Mouse (Mus musculus) midbrain, postnatal 0 days (tissue): Measurements from ENCODE around the gene Bace2. TPM values are rescaled to one million over a fixed set of nuclear protein-coding genes. Genes with fewer than 3 reads are reported as not detected.

Source experiments
- ATAC-seq: fragments of 200-750 bp; cut with Nextera tagmentation; 2 replicates; pipeline ENCODE4 v1.8.0; 2017; ENCODE audit warnings: moderate number of reproducible peaks, mild to moderate bottlenecking, moderate TSS enrichment, moderate library complexity; ENCODE audit not compliant: low FRiP score
- DNase-seq: peaks from one replicate; pipeline ENCODE4 v3.0.0-alpha.2; 2015; ENCODE audit warnings: low spot score
- H3K27ac ChIP-seq: fragments of 300-500 bp; sonication (generic); 2 replicates; pipeline ENCODE4 v1.5.1; 2014; ENCODE audit warnings: low read depth, mild to moderate bottlenecking, low read length, mixed read lengths
- H3K27me3 ChIP-seq: fragments of 300-500 bp; sonication (generic); 2 replicates; pipeline ENCODE4 v1.6.1; 2014; ENCODE audit warnings: low read length, control low read depth, mixed read lengths; ENCODE audit not compliant: insufficient read depth
- H3K36me3 ChIP-seq: fragments of 300-500 bp; sonication (generic); 2 replicates; pipeline ENCODE4 v1.6.1; 2014; ENCODE audit warnings: low read length, control low read depth, mixed read lengths; ENCODE audit not compliant: insufficient read depth
- H3K4me1 ChIP-seq: fragments of 300-500 bp; sonication (generic); 2 replicates; pipeline ENCODE4 v1.6.1; 2014; ENCODE audit warnings: mild to moderate bottlenecking, control low read depth, antibody characterized with exemption, low read length, mixed read lengths; ENCODE audit not compliant: insufficient read depth
- H3K4me2 ChIP-seq: fragments of 300-500 bp; sonication (generic); 2 replicates; pipeline ENCODE4 v1.6.1; 2014; ENCODE audit warnings: low read depth, mild to moderate bottlenecking, low read length, mixed read lengths; ENCODE audit not compliant: poor library complexity, severe bottlenecking
- H3K4me3 ChIP-seq: fragments of 300-500 bp; sonication (generic); 2 replicates; pipeline ENCODE4 v1.5.1; 2014; ENCODE audit warnings: low read depth, mild to moderate bottlenecking, low read length, moderate library complexity
- H3K9ac ChIP-seq: fragments of 300-500 bp; sonication (generic); replicated peaks from 2 replicates; pipeline ENCODE4 v1.6.1; 2014; ENCODE audit warnings: mild to moderate bottlenecking, low read length, moderate library complexity, mixed read lengths; ENCODE audit not compliant: poor library complexity, severe bottlenecking
- H3K9me3 ChIP-seq: fragments of 300-500 bp; sonication (generic); 2 replicates; pipeline ENCODE4 v1.6.1; 2016; ENCODE audit warnings: low read length, control low read depth
- CTCF ChIP-seq: IDR thresholded peaks from 2 replicates; pipeline ENCODE4 v1.5.1; 2016; ENCODE audit warnings: antibody characterized with exemption, mild to moderate bottlenecking
- WGBS: fragments of 180-500 bp; shearing (Covaris S2); extraction: QIAGEN DNeasy Blood & Tissue Kit; methylation state at CpG from one replicate; pipeline ENCODE4 v1.1.7; 2014; 5-methylcytosine and 5-hydroxymethylcytosine counted together
- polyA plus RNA-seq: library from polyadenylated mRNA; unstranded; fragments of >200 nt; fragmentation: Nextera tagmentation; extraction: Ambion mirVana; gene quantifications from 2 replicates; pipeline ENCODE4 v1.2.1, GENCODE M21; 2015
- total RNA-seq: library from RNA; depleted of rRNA; stranded (reverse); fragments of >200 nt; gene quantifications from 2 replicates; pipeline ENCODE4 v1.2.3, GENCODE M21; 2014

The Bace2 gene
- total and polyA plus RNA-seq, 2 experiments from 2014 or later = 2.5 to 3.8 TPM

- WGBS = 53% methylated on average over 14 of the region's 14 CpGs
- H3K27me3 ChIP-seq = no peaks in the 10 kb centered on the region
- ATAC-seq = peak; percentile 60; the same call in 1 of the 2 replicates
Observed at GRCm38 (mm10) chr16:97443670-97444263, 87.2 kb downstream of the Bace2 start.

GRCm38 (mm10) chr16:97447386-97447785, 90.8 kb downstream of the Bace2 start:
- Histone ChIP-seq H3K4me1 (no peaks in the 10 kb centered on the region), H3K4me2 (no peak overlapping the region), H3K9ac (no peak overlapping the region), H3K4me3 (no peak overlapping the region), H3K27ac (no peak overlapping the region), H3K27me3 (no peaks in the 10 kb centered on the region), H3K36me3 (no peaks in the 10 kb centered on the region), H3K9me3 (no peaks in the 10 kb centered on the region)
- no peak for TF ChIP-seq CTCF
- no peak for DNase-seq
- ATAC-seq = no peak

More at GRCm38 (mm10) chr16:97443670-97444263, 87.2 kb downstream of the Bace2 start:
- Histone ChIP-seq H3K4me1 (no peaks in the 10 kb centered on the region), H3K9ac (no peak overlapping the region), H3K27ac (no peak overlapping the region), H3K4me3 (no peak overlapping the region), H3K36me3 (no peaks in the 10 kb centered on the region), H3K9me3 (no peaks in the 10 kb centered on the region), H3K4me2 (no peak overlapping the region)
- peak; percentile 89 for TF ChIP-seq CTCF
- DNase-seq = peak; percentile 82

DNA sequence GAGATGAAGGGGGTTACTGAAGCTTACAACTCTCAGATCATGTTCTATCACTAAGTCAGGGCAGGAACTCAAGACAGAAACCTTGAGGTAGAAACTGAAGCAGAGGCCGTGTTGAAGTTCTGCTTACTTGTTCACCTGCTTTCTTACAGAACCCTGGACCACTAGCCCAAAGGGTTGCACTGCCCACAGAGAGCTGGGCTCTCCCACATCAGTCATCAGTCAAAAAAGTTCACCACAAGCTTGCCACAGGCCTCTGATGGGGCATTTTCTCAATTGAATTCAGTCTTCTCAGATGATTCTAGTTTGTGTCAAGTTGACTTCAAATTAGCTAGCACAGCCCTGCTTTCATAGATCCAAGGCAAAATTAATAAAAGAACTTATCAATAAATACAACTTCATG, 103.3 kb downstream of the Bace2 start:
- ATAC-seq (no peak), DNase-seq (no peak)
- Histone ChIP-seq H3K27ac (no peak overlapping the region), H3K4me3 (no peak overlapping the region), H3K36me3 (no peaks in the 10 kb centered on the region), H3K27me3 (no peaks in the 10 kb centered on the region), H3K4me2 (no peak overlapping the region), H3K9me3 (no peaks in the 10 kb centered on the region), H3K4me1 (no peaks in the 10 kb centered on the region), H3K9ac (no peak overlapping the region)
- TF ChIP-seq CTCF = no peak
- 86% methylated on average over 1 of the region's 1 CpGs for WGBS

- H3K4me1 ChIP-seq = no peaks in the 10 kb centered on the region
- no peaks in the 10 kb centered on the region for H3K27me3 ChIP-seq
- no peaks in the 10 kb centered on the region for H3K36me3 ChIP-seq
- H3K9me3 ChIP-seq = no peaks in the 10 kb centered on the region
- no peak overlapping the region for H3K9ac ChIP-seq
- H3K4me2 ChIP-seq = no peak overlapping the region
- H3K27ac ChIP-seq = no peak overlapping the region
- no peak overlapping the region for H3K4me3 ChIP-seq
- no peak for DNase-seq
- no peak for TF ChIP-seq CTCF
- no peak for ATAC-seq
- 73% methylated on average over 2 of the region's 2 CpGs for WGBS
Observed at GRCm38 (mm10) chr16:97461271-97461670, 104.7 kb downstream of the Bace2 start.

GRCm38 (mm10) chr16:97462481-97463181, 106.1 kb downstream of the Bace2 start, which contains the start of gene Mx1:
Gene Mx1 (minus strand): TSS chr16:97462907.
- no peak for TF ChIP-seq CTCF
- Histone ChIP-seq H3K4me3 (no peak within 1 kb of the TSS), H3K4me1 (no peaks in the 10 kb centered on the region), H3K36me3 (no peaks in the 10 kb centered on the region), H3K27me3 (no peaks in the 10 kb centered on the region), H3K27ac (no peak within 1 kb of the TSS), H3K9ac (no peak within 1 kb of the TSS), H3K9me3 (no peaks in the 10 kb centered on the region), H3K4me2 (no peak within 1 kb of the TSS)
- 24% methylated on average over 4 of the region's 4 CpGs for WGBS
- ATAC-seq (no peak), DNase-seq (no peak)

DNA sequence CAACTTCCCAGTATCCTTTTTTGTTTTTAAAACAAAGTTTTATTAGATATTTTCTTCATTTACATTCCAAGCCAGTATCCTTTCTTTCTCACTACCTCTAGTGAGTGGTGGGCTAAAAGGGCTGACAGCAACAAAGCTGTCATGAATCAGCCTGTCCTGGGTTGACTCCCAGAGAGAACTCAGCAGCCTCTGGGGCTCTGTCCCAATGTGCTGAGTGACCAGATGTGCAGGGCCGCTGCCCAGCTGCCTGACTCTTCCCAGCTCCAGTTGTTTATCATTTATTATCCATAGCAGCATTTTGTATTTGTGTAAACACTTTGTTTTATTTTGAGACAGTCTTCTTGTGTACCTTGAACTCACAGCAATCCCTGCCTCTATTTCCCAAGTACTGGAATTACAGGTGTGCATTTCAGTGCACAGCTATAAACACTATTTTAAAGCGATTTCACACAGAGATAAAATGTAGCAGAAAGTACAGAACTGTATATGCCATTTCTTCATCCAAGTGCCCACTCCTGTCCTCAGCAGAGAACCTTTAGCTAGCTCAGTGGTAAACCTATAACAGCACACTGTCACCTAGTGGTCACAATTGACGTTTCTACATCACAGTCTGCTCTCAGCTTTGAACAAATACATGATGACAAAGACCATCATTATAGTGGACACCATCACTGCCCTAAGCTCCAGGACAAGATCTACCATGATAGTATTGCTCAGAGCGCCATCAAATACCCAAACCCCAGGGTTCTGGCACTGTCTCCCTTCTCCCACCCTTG, 109.8 kb downstream of the Bace2 start:
- H3K27ac ChIP-seq = no peak overlapping the region
- H3K4me3 ChIP-seq = no peak overlapping the region
- H3K36me3 ChIP-seq = no peaks in the 10 kb centered on the region
- no peaks in the 10 kb centered on the region for H3K27me3 ChIP-seq
- DNase-seq (peak; percentile 51), ATAC-seq (no peak)
- peak; percentile 77 for TF ChIP-seq CTCF
- H3K4me2 ChIP-seq = no peak overlapping the region
- no peaks in the 10 kb centered on the region for H3K9me3 ChIP-seq
- H3K4me1 ChIP-seq = no peaks in the 10 kb centered on the region
- H3K9ac ChIP-seq = no peak overlapping the region
- WGBS = 58% methylated on average over 4 of the region's 4 CpGs
